In the genomic region with DNA sequence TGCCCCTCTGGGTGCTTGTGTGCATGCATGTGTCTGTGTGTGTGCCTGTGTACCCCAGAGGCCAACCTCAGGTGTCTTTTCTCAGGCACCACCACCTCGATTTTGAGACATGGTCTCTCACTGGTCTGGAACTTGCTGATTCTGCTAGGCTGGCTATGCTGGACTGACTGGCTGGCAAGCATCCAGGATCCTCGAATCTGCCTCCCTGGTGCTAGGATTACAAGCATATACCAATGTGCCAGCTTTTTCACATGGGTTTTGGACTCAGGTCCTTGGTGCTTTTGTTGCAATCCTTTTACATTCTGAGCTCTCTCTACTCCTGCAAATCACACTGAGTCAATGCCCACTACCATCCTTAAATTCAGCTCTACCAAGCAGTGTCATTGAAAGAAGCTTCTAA, we compare ENCODE assay signal across 17 mouse cellular contexts. TPM values are rescaled to one million over a fixed set of nuclear protein-coding genes. Genes with fewer than 3 reads are reported as not detected.
A peak's percentile ranks its signal among the peaks of the same experiment; 100 is the strongest.
DNase-seq lines count a peak whose midpoint lies in the region; ATAC-seq and TF ChIP-seq lines count a peak whose summit lies in the region.
"Had no signal": no experiment of that assay in that cellular context is flagged by ENCODE, and none has a peak within 500 bp of the region (broad histone marks: within the 10 kb centered on the region; RNA-seq: fewer than 3 reads in every experiment).

No protein-coding gene starts in this region.

- no peak overlapping the region for H3K4me3 ChIP-seq in heart, embryonic 12.5 days
- no peak overlapping the region for H3K4me3 ChIP-seq in liver, adult 2 months (ENCODE audit: insufficient read depth, low read depth, low read length)
- H3K4me3 ChIP-seq in liver, embryonic 12.5 days = no peak overlapping the region
- H3K4me3 ChIP-seq: forebrain, embryonic 15.5 days; hindbrain, embryonic 12.5 days; neural tube, embryonic 12.5 days had no signal

- H3K4me2 ChIP-seq in heart, embryonic 12.5 days = no peak overlapping the region
- H3K4me2 ChIP-seq in liver, embryonic 12.5 days = no peak overlapping the region
- H3K4me2 ChIP-seq: forebrain, embryonic 15.5 days; hindbrain, embryonic 12.5 days; neural tube, embryonic 12.5 days had no signal

- no peaks in the 10 kb centered on the region for H3K9me3 ChIP-seq in heart, embryonic 12.5 days (replicated peaks)
- H3K9me3 ChIP-seq in liver, embryonic 12.5 days (replicated peaks) = no peaks in the 10 kb centered on the region
- H3K9me3 ChIP-seq: forebrain, embryonic 15.5 days; hindbrain, embryonic 12.5 days; neural tube, embryonic 12.5 days had no signal

- TF ChIP-seq POLR2A in liver, adult 2 months (IDR thresholded peaks at IDR 0.05; ENCODE audit: extremely low read depth, insufficient read depth, low read length) = no peak

- ATAC-seq in heart, embryonic 12.5 days (ENCODE audit: insufficient number of reproducible peaks, low FRiP score) = no peak
- ATAC-seq in liver, embryonic 12.5 days = no peak
- ATAC-seq: forebrain, embryonic 15.5 days; inflammation-experienced regulatory T-cells, adult 6 months; lung, postnatal 0 days had no signal

- peak; percentile 27 for DNase-seq in adrenal gland, postnatal 14 days
- no peak for DNase-seq in adrenal gland, adult 8-10 months
- peak; percentile 28 for DNase-seq in heart, postnatal 4 days
- DNase-seq in liver, adult 2 months (ENCODE audit: extremely low read depth, low read depth, low spot score) = peak; percentile 67
- peak; percentile 36 for DNase-seq in NIH3T3 (ENCODE audit: low read depth)
- no peak for DNase-seq in retina, postnatal 1 day
- DNase-seq: cerebellum, postnatal 36 days; thymus, adult 2 months had no signal

- peaks cover 31% of the 10 kb centered on the region for H3K79me2 ChIP-seq in liver, adult 2 months (ENCODE audit: control insufficient read depth, insufficient read depth, low read length)

- no peak overlapping the region for H3K9ac ChIP-seq in heart, embryonic 12.5 days
- H3K9ac ChIP-seq in liver, adult 2 months (ENCODE audit: low read depth, low read length) = no peak overlapping the region
- no peak overlapping the region for H3K9ac ChIP-seq in liver, embryonic 12.5 days
- H3K9ac ChIP-seq: forebrain, embryonic 15.5 days; hindbrain, embryonic 12.5 days; liver, embryonic 14.5 days; neural tube, embryonic 12.5 days had no signal

- 73% methylated on average over 2 of the region's 2 CpGs for WGBS in heart, embryonic 12.5 days
- 32% methylated on average over 2 of the region's 2 CpGs for WGBS in liver, adult 2 months
- 42% methylated on average over 2 of the region's 2 CpGs for WGBS in liver, embryonic 12.5 days (ENCODE audit: insufficient replicate concordance)

- no peaks in the 10 kb centered on the region for H3K27me3 ChIP-seq in heart, embryonic 12.5 days (replicated peaks)
- no peaks in the 10 kb centered on the region for H3K27me3 ChIP-seq in liver, adult 2 months (ENCODE audit: control insufficient read depth, insufficient read depth, low read length)
- H3K27me3 ChIP-seq in liver, embryonic 12.5 days (replicated peaks) = no peaks in the 10 kb centered on the region
- H3K27me3 ChIP-seq: CH12.LX; forebrain, embryonic 15.5 days; hindbrain, embryonic 12.5 days; neural tube, embryonic 12.5 days had no signal

- H3K27ac ChIP-seq in heart, embryonic 12.5 days (ENCODE audit: poor library complexity, severe bottlenecking) = no peak overlapping the region
- no peak overlapping the region for H3K27ac ChIP-seq in liver, adult 2 months (replicated peaks; ENCODE audit: insufficient read depth, low read depth, low read length)
- no peak overlapping the region for H3K27ac ChIP-seq in liver, embryonic 12.5 days
- H3K27ac ChIP-seq: forebrain, embryonic 15.5 days; hindbrain, embryonic 12.5 days; liver, embryonic 14.5 days; neural tube, embryonic 12.5 days had no signal

- 0 out of 2 replicates have a peak, but pooled peaks cover 11% of the 10 kb centered on the region for H3K36me3 ChIP-seq in heart, embryonic 12.5 days
- no peaks in the 10 kb centered on the region; the same call in 1 of the 2 replicates for H3K36me3 ChIP-seq in liver, adult 2 months (ENCODE audit: control insufficient read depth, insufficient read depth, low read length)
- no peaks in the 10 kb centered on the region for H3K36me3 ChIP-seq in liver, embryonic 12.5 days
- H3K36me3 ChIP-seq: forebrain, embryonic 15.5 days; hindbrain, embryonic 12.5 days; neural tube, embryonic 12.5 days had no signal

- H3K4me1 ChIP-seq in heart, embryonic 12.5 days (replicated peaks) = peaks cover 37% of the 10 kb centered on the region
- peaks cover 2% of the 10 kb centered on the region; the same call in 1 of the 2 replicates for H3K4me1 ChIP-seq in liver, adult 2 months (ENCODE audit: control insufficient read depth, insufficient read depth, low read length)
- H3K4me1 ChIP-seq in liver, embryonic 12.5 days = no peaks in the 10 kb centered on the region
- H3K4me1 ChIP-seq: forebrain, embryonic 15.5 days; hindbrain, embryonic 12.5 days; neural tube, embryonic 12.5 days had no signal

- TF ChIP-seq CTCF in liver, adult 2 months (IDR thresholded peaks at IDR 0.05; ENCODE audit: low read depth, low read length) = no peak

RNA-seq across cellular contexts. Expression of a gene that starts 46.5 kb away (rescaled TPM):
- 102 and 123 TPM in 2 replicates for total RNA-seq in adrenal gland, postnatal 14 days (2021)
- 100 to 1,000 TPM in 2 of 4 experiments, 10 to 100 TPM in 2; 70.0 to 135 (median 99.1) TPM for total RNA-seq in adrenal gland, adult 8-10 months (2022)
- 100 to 1,000 TPM; 153 to 156 TPM for total RNA-seq in heart, postnatal 4 days (2021)
- 135 and 138 TPM in 2 replicates for polyA plus RNA-seq in heart, embryonic 12.5 days (2016; fragmentation: Nextera tagmentation; extraction: Ambion mirVana)
- 39.5 and 54.1 TPM in 2 replicates for total RNA-seq in liver, adult 2 months (2014; rRNA removed)
- 16.5 and 22.2 TPM in 2 replicates for polyA plus RNA-seq in liver, adult 2 months (2012; rRNA removed)
- polyA plus RNA-seq in liver, embryonic 12.5 days (2016; fragmentation: Nextera tagmentation; extraction: Ambion mirVana) = 32.0 and 32.8 TPM in 2 replicates

Comparison
In these comparisons a context has a peak if more than half of its experiments do, and no peak if none do; other contexts are left out.
1. DNase-seq: peak in adrenal gland, postnatal 14 days (single experiment), heart, postnatal 4 days (single experiment), liver, adult 2 months (single experiment) and NIH3T3 (single experiment); none in adrenal gland, adult 8-10 months (single experiment) and retina, postnatal 1 day (single experiment).